Mouse (Mus musculus): Measurements from ENCODE around the gene Sval2. TPM values are rescaled to one million over a fixed set of nuclear protein-coding genes. Genes with fewer than 3 reads are reported as not detected.

Gene Sval2
- polyA plus RNA-seq (2012; rRNA removed): not detected in 2 replicates

DNA sequence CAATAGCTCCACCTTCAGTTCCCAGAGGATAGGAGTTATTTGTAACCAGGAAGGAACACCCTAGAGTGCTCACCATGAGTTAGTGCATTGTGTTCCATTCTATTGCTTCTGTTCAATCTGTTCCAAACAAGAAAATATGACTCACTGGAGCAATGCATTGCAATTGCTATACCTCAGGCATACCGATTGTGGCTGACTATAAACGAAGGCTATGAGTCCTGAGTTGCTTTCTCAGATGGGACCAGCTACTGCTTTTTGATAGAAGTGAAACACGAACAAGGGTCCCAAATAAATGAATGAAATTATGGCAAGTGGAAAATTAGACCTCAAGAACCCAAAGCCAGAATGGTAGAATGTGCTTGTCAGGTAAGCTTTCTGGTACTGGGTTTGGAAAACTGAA lies at the start of gene Sval2:
Gene Sval2 (plus strand): TSS at position 301 of the 400 bp plus-strand sequence.

DNA sequence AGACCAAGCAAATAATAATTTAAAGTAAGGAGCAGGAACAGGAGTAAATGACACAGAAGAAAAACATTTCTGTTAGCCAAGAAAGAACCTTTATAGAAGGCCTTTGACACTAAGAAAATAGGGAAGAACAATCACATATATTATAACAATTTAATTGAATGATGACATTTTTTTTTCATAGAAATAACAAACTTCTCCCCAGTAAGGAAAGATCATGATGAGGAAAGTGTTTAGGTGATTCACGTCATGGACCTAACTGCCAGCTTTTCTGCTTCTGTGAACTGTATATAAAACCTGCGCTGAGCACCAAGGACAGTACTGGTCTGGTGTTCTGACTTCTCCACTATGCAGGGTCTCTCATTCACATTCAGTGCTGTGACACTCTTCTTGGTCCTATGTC lies 5.6 kb upstream of the Sval2 start, which contains the start of gene Pip:
Gene Pip (plus strand): TSS at position 301 of the 400 bp plus-strand sequence.

Other genes starting within 250 kb of the Sval2 start
- gene Ephb6, start 247.5 kb upstream of the Sval2 start, polyA plus RNA-seq (2012; rRNA removed): 6.7 and 8.6 TPM in 2 replicates
- gene Trpv6, start 216.6 kb upstream of the Sval2 start, polyA plus RNA-seq (2012; rRNA removed): 5.9 and 9.0 TPM in 2 replicates
- gene Trpv5, start 172.2 kb upstream of the Sval2 start, polyA plus RNA-seq (2012; rRNA removed): not detected in 2 replicates
- gene Llcfc1, start 168.6 kb upstream of the Sval2 start, polyA plus RNA-seq (2012; rRNA removed): not detected in 2 replicates
- gene Kel, start 148.7 kb upstream of the Sval2 start, polyA plus RNA-seq (2012; rRNA removed): not detected in 2 replicates
- gene Olfr459, start 77.8 kb upstream of the Sval2 start, polyA plus RNA-seq (2012; rRNA removed): not detected in 2 replicates
- gene Pip, start 5.5 kb upstream of the Sval2 start, polyA plus RNA-seq (2012; rRNA removed): not detected in 2 replicates
- 76.4 and 104 TPM in 2 replicates for gene Sval1, start 98.6 kb downstream of the Sval2 start, polyA plus RNA-seq (2012; rRNA removed)
- not detected in 2 replicates for gene Sval3, start 115.2 kb downstream of the Sval2 start, polyA plus RNA-seq (2012; rRNA removed)
- gene Sva, start 185.4 kb downstream of the Sval2 start, polyA plus RNA-seq (2012; rRNA removed): not detected in 2 replicates